Mouse (Mus musculus): ENCODE measurements around the gene Galnt12.

DNA sequence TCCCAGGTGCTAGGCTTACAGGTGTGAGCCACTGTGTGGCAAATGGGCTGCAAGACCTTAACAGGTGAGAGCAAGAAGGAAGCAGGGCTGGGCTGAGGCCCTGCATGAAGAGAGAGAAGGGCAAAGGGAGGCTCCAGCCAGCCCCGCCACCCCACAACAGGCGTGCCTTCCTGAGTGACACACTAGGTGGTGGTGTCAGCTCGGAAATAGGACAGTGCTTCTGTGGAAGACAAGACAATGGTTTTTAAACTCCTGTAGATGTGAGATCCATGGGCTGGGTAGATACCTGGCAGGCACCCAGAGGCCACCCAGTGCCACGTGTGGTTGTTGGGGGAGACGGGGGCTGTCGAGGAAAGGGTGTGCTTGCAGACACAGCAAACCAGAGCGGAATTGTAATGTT lies 36.8 kb downstream of the Galnt12 start:
- TF ChIP-seq CTCF (IDR thresholded peaks at IDR 0.05): peak; percentile 75
- TF ChIP-seq EP300 (IDR thresholded peaks at IDR 0.05): no peak
